Mouse (Mus musculus) gastrocnemius, adult 18-20 months (tissue): ENCODE measurements around the gene Bend4. TPM values are rescaled to one million over a fixed set of nuclear protein-coding genes. Genes with fewer than 3 reads are reported as not detected.

Experiments used
- total RNA-seq, 2 experiments: library from RNA; stranded (reverse); gene quantifications; 2 replicates each; pipeline ENCODE4 v1.2.3; 2021

The Bend4 gene
- total RNA-seq, 2 experiments from 2014 or later: 0.21 to 0.24 TPM

Other genes starting within 250 kb of the Bend4 start
- 10 to 100 TPM; 18.2 to 24.5 TPM for gene Tmem33, start 167.7 kb downstream of the Bend4 start, total RNA-seq
- gene Slc30a9, start 121.4 kb downstream of the Bend4 start, total RNA-seq: 100 to 1,000 TPM; 116 to 120 TPM
- gene Shisa3, start 179.6 kb upstream of the Bend4 start, total RNA-seq: 1 to 10 TPM; 1.3 to 2.7 TPM